Mouse (Mus musculus) olfactory bulb, adult 2 months (tissue): Measurements from ENCODE around the gene Slc35a5. TPM values are rescaled to one million over a fixed set of nuclear protein-coding genes. Genes with fewer than 3 reads are reported as not detected.

Source experiments
- H3K27ac ChIP-seq: fragments of 200-500 bp; 2 replicates; pipeline ENCODE4 v1.5.1; 2012; ENCODE audit warnings: low read depth, low read length; ENCODE audit not compliant: insufficient read depth
- H3K4me1 ChIP-seq: fragments of 200-500 bp; 2 replicates; pipeline ENCODE4 v1.6.1; 2012; ENCODE audit warnings: low read length; ENCODE audit not compliant: control insufficient read depth, insufficient read depth
- H3K4me3 ChIP-seq: fragments of 200-500 bp; 2 replicates; pipeline ENCODE4 v1.5.1; 2012; ENCODE audit warnings: mild to moderate bottlenecking, low read depth, low read length, moderate library complexity; ENCODE audit not compliant: insufficient read depth
- CTCF ChIP-seq: fragments of 200-500 bp; IDR thresholded peaks from 2 replicates; pipeline ENCODE4 v1.5.1; 2012; ENCODE audit warnings: low read depth, mild to moderate bottlenecking, low read length, moderate library complexity; ENCODE audit not compliant: insufficient read depth
- POLR2A ChIP-seq: fragments of 200-500 bp; IDR thresholded peaks from 2 replicates; pipeline ENCODE4 v1.6.1; 2012; ENCODE audit warnings: mild to moderate bottlenecking, low read depth, low read length, moderate library complexity; ENCODE audit not compliant: insufficient read depth
- WGBS: fragments of 180-500 bp; shearing (Covaris S2); methylation state at CpG from one replicate; pipeline ENCODE4 v1.1.7; 2018; 5-methylcytosine and 5-hydroxymethylcytosine counted together
- polyA plus RNA-seq: library from polyadenylated mRNA; stranded (reverse); fragments of >200 nt; gene quantifications from 2 replicates; pipeline ENCODE4 v1.2.4, GENCODE M21; 2012; ENCODE audit warnings: low replicate concordance; ENCODE audit not compliant: missing spikeins, insufficient read depth, insufficient read length

Gene Slc35a5
- polyA plus RNA-seq, result not detected in 2 replicates

DNA sequence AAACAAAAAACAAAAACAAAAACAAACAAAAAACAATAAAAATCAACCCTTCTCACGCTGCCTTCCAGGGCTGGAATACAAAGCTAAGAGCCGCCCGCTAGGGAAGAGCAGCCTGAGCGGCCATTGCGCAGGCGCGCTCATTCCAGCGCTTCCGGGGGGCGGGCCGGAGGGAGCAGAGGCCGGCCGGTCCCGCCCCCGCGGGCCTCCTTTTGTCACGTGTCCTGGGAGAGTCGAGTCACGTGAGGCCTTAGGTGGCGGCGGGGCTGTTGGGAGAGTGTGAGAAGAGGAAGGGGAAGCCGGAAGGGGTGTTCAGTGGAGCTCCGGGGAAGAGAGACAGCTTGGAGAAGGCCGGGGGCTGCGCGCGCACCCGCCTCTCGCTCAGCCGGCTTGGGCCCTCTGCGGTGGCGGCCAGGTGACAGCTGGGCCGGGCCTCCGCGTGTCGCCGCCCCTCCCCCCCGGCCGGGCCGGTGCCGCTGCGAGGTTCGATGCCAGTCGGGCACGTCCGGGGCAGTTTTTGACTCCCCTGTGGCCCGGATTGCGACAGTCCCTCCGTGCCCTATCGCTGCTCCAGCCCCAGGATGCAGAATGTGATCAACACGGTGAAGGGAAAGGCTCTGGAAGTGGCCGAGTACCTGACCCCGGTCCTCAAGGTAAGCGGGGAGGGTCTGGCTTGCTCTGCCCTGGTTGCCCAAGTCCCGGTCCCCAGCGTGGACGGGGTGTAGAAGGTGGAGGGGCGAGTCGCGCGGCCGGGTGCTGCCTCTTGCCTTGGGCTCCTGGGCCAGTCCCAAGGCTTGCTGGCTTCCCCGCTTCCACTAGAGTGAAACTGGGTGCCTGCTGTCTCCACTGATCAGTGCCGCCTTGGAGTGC lies at the start of gene Slc35a5, which contains the start of gene Atg3:
Slc35a5 (minus strand) TSS at position 185 of the 867 bp plus-strand sequence.
Atg3 (plus strand) TSS at position 264 of the 867 bp plus-strand sequence.
- Histone ChIP-seq H3K4me1 (peaks cover 6% of the 10 kb centered on the region; the same call in 1 of the 2 replicates), H3K27ac (peak within 1 kb of the TSS; percentile 55), H3K4me3 (peak within 1 kb of the TSS; percentile 80)
- under 1% methylated on average over 64 of the region's 64 CpGs for WGBS
- peak; percentile 70 for TF ChIP-seq POLR2A
- TF ChIP-seq CTCF, result no peak

DNA sequence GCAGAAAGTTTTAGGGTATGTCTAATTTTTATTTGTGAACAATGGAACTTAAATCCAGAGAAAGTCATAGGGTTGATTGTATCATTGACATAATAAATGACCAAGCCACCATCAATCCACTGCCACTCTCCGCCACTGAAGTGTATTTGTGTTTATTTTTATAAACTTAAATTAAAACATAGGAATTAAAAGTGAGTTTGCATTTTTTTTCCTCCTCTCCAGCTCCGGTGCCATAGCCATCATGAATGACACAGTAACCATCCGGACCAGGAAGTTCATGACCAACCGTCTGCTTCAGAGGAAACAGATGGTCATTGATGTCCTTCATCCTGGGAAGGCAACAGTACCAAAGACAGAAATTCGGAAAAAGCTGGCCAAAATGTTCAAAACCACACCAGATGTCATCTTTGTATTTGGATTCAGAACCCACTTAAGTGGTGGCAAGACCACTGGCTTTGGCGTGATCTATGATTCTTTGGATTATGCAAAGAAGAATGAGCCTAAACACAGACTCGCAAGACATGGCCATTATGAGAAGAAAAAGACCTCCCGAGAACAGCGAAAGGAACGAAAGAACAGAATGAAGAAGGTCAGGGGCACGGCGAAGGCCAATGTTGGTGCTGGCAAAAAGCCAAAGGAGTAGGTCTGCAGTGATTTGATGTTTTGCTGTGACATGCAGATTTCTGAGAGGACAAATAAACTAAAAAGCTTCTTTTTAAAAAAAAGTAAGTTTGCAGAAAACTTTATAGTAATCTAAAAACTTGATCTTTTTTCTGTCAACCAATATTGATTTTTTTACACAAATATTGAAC lies 46.6 kb upstream of the Slc35a5 start:
- TF ChIP-seq POLR2A, result no peak
- Histone ChIP-seq H3K27ac (no peak overlapping the region), H3K4me1 (no peaks in the 10 kb centered on the region), H3K4me3 (no peak overlapping the region)
- WGBS, result 80% methylated on average over 12 of the region's 12 CpGs

DNA sequence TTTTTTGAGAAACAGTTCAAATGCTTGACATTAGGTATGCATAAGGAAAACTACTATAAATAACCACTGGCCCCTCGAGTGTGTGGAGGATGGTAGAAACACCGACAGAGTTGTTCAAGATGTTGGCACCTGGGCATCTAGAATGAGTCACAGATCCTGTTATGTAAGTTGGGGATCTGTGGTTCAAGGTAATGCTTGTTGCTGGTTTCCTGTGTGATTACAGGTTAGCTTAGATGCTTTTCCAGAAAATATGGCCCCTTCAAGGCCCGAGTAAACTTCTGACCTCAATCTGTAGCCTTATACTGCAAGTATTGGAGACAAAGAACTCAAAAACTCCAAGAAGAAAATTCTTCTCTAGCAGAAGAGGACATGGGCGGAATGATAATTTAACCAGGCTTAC lies 45.9 kb upstream of the Slc35a5 start:
- no peak overlapping the region for H3K27ac ChIP-seq
- no peak for TF ChIP-seq CTCF
- no peak for TF ChIP-seq POLR2A
- WGBS, result 81% methylated on average over 4 of the region's 4 CpGs
- no peak overlapping the region for H3K4me3 ChIP-seq
- no peaks in the 10 kb centered on the region for H3K4me1 ChIP-seq

DNA sequence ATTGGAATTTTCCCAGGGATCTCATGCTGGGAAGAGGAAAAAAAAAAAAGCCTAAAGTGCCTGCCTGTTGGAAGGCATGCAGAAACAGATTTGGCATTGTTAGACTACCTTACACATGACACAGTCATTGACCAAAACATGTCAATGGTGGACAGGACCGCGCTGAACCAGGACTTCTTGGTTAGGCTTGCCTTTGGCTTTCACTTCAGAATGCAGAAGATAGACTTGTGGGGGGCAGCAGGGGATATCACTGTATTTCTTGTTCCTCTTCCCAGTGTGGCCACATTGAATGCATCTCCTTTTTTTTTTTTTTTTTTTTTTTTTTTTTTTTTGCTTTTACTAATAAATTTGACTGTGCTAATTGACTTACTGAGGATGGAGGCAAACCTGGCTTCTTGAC lies 42.9 kb upstream of the Slc35a5 start:
- WGBS, result 92% methylated on average over 2 of the region's 2 CpGs
- Histone ChIP-seq H3K27ac (no peak overlapping the region), H3K4me3 (no peak overlapping the region), H3K4me1 (no peaks in the 10 kb centered on the region)
- TF ChIP-seq POLR2A, result no peak

DNA sequence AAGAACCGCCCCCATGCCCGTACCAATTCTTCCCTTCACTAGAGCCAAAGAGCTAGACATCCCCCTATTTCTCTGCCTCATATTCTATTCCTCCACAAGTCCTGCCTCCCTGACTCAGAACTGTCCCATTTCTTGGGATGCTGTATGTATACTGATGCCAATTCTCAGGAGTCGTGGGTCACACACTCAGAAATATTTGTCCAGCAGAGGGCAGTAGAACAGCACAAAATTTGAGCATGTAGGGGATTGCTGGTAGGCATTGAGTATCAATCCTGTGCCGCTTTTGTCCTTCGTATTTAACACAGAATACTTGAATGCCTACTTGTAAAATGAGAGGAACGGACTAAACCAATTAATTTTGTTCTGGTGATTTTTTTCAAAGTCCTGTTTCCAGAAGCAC lies 38.3 kb upstream of the Slc35a5 start:
- Histone ChIP-seq H3K4me1 (no peaks in the 10 kb centered on the region), H3K4me3 (no peak overlapping the region), H3K27ac (no peak overlapping the region)
- no peak for TF ChIP-seq CTCF
- no peak for TF ChIP-seq POLR2A
- 24% methylated on average over 6 of the region's 6 CpGs for WGBS

DNA sequence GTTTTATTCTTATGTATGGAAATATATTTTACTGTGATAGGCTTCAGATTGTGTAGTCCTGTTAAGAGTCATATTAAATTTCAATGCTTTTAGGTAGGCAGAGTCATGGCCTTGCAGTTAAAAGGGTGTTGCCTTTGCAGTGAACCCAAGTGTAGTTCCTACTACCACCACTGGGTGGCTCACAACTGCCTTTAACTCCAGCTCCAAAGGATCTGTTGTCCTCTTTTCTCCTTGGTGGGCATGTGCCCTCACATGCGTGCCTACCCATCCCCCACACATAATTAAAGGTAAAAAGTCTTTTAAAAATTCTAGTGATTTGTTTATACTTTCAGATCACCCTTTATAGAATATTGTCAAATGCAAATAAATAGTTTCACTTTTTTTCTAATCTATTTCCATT lies 34.1 kb upstream of the Slc35a5 start:
- Histone ChIP-seq H3K27ac (no peak overlapping the region), H3K4me1 (no peaks in the 10 kb centered on the region), H3K4me3 (no peak overlapping the region)
- TF ChIP-seq POLR2A, result no peak
- TF ChIP-seq CTCF, result no peak
- 9% methylated on average over 1 of the region's 1 CpGs for WGBS

DNA sequence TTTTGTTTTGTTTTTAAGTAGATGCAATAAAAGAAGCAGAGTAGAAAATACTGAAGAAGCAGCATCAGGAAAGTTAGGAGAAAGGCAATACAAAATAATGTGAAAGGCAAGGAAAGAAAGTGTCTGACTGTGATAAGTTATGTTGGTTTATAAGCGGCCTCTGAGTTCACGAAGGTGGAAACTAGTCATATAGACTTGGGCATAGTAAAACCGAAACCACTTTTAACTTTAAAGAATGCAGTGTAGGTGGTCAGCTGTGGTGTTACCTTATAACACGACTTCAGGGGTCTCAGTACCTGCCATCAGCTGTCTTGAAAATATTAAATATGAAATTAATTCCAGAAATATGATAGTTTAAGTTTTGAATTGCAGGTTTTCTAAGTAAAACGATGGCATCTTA lies 23.3 kb upstream of the Slc35a5 start:
- WGBS, result 94% methylated on average over 5 of the region's 5 CpGs
- H3K4me3 ChIP-seq, result no peak overlapping the region
- no peaks in the 10 kb centered on the region for H3K4me1 ChIP-seq
- H3K27ac ChIP-seq, result no peak overlapping the region
- TF ChIP-seq CTCF (no peak), POLR2A (no peak)

DNA sequence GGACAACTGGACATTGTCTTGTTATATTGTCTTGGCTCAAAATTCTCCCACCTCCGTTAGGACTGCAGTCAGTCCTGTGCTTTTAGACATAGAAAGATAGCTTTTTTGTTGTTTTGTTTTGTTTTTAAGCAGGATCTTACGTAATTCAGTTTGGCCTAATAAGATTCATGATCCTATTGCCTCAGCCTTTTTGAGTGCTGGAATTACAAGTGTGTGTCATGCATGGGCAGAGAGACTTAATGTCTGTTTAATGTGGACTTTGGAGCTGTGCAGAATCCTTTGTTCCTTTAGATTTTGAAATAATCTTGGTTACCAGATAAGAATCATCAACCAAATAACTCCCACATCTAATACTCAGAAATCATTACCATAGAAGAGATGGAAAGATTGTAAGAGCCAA lies 20.0 kb upstream of the Slc35a5 start:
- TF ChIP-seq POLR2A (no peak), CTCF (no peak)

DNA sequence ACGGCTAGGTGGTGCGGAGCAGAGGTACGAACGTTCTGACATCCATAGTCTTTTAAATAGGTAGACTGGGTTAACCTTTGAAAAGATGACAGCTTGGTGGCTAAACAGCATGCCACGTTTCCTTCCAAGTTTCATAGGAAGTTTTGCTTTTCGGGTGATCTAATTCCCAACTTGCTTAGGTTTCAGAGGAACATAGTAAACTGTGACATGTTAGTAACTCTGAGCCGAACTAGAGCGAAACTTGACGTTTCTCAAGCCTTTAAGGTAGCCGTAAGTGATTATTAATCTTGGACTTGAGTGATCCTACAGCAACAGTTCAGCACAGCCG lies 847 bp upstream of the Slc35a5 start:
- TF ChIP-seq CTCF (no peak), POLR2A (no peak)
- no peak overlapping the region for H3K27ac ChIP-seq
- peaks cover 6% of the 10 kb centered on the region; the same call in 1 of the 2 replicates for H3K4me1 ChIP-seq
- H3K4me3 ChIP-seq, result peak overlapping the region; percentile 80
- WGBS, result 3% methylated on average over 11 of the region's 11 CpGs

More for the DNA sequence above, 20.0 kb upstream of the Slc35a5 start:
- H3K27ac ChIP-seq, result no peak overlapping the region
- no peak overlapping the region for H3K4me3 ChIP-seq
- WGBS, result 89% methylated on average over 2 of the region's 2 CpGs
- H3K4me1 ChIP-seq, result no peaks in the 10 kb centered on the region
